Mouse (Mus musculus): Measurements from ENCODE around the gene Fcgrt. TPM values are rescaled to one million over a fixed set of nuclear protein-coding genes. Genes with fewer than 3 reads are reported as not detected.

The Fcgrt gene
- total and polyA plus RNA-seq, 2 experiments from 2014 or later = 51.6 to 59.5 TPM

GRCm38 (mm10) chr7:45067190-45067999, 36.3 kb downstream of the Fcgrt start:
- H3K9ac ChIP-seq (replicated peaks; ENCODE audit: low read depth, low read length) = no peak overlapping the region
- H3K27me3 ChIP-seq (ENCODE audit: control insufficient read depth, insufficient read depth, low read length) = no peaks in the 10 kb centered on the region
- no peak; the same call in 1 of the 2 replicates for ATAC-seq (ENCODE audit: insufficient read depth, low read depth)
- H3K4me2 ChIP-seq (ENCODE audit: low read depth, low read length) = no peak overlapping the region
- 89% methylated on average over 4 of the region's 4 CpGs for WGBS
- DNase-seq (ENCODE audit: low spot score) = no peak
- no peaks in the 10 kb centered on the region for H3K9me3 ChIP-seq (replicated peaks; ENCODE audit: control insufficient read depth, low read length)
- no peak overlapping the region for H3K4me3 ChIP-seq (ENCODE audit: low read depth, low read length)
- no peak overlapping the region for H3K27ac ChIP-seq (ENCODE audit: low read depth)
- no peak for TF ChIP-seq EP300 (IDR thresholded peaks at IDR 0.05; ENCODE audit: low read depth)
- TF ChIP-seq CTCF (IDR thresholded peaks at IDR 0.05; ENCODE audit: low read depth) = no peak
- no peaks in the 10 kb centered on the region for H3K36me3 ChIP-seq (replicated peaks; ENCODE audit: control insufficient read depth, insufficient read depth, low read length)
- no peaks in the 10 kb centered on the region for H3K4me1 ChIP-seq (ENCODE audit: control insufficient read depth, insufficient read depth)

GRCm38 (mm10) chr7:45062239-45062835, 41.3 kb downstream of the Fcgrt start, which contains the start of the genes Nosip and Prrg2:
TSS of gene Nosip (plus strand) at chr7:45062429.
TSS of gene Prrg2 (minus strand) at chr7:45062677.
- WGBS = 0% methylated on average over 31 of the region's 31 CpGs
- Histone ChIP-seq H3K4me2 (ENCODE audit: low read depth, low read length) (peak within 1 kb of the TSS; percentile 76), H3K27ac (ENCODE audit: low read depth) (peak within 1 kb of the TSS; percentile 92), H3K9ac (replicated peaks; ENCODE audit: low read depth, low read length) (peak within 1 kb of the TSS; percentile 53), H3K36me3 (replicated peaks; ENCODE audit: control insufficient read depth, insufficient read depth, low read length) (no peaks in the 10 kb centered on the region), H3K4me3 (ENCODE audit: low read depth, low read length) (peak within 1 kb of the TSS; percentile 70), H3K4me1 (ENCODE audit: control insufficient read depth, insufficient read depth) (peaks cover 7% of the 10 kb centered on the region; the same call in 1 of the 2 replicates), H3K9me3 (replicated peaks; ENCODE audit: control insufficient read depth, low read length) (no peaks in the 10 kb centered on the region), H3K27me3 (ENCODE audit: control insufficient read depth, insufficient read depth, low read length) (no peaks in the 10 kb centered on the region)
- peak; percentile 98 for DNase-seq (ENCODE audit: low spot score)
- peak; percentile 90 for ATAC-seq (ENCODE audit: insufficient read depth, low read depth)
- peak; percentile 89 for TF ChIP-seq EP300 (IDR thresholded peaks at IDR 0.05; ENCODE audit: low read depth)
- peak; percentile 21 for TF ChIP-seq CTCF (IDR thresholded peaks at IDR 0.05; ENCODE audit: low read depth)

GRCm38 (mm10) chr7:45061532-45062075, 42.0 kb downstream of the Fcgrt start:
- H3K9ac ChIP-seq (replicated peaks; ENCODE audit: low read depth, low read length) = peak overlapping the region; percentile 53
- no peaks in the 10 kb centered on the region for H3K27me3 ChIP-seq (ENCODE audit: control insufficient read depth, insufficient read depth, low read length)
- peak overlapping the region; percentile 61 for H3K4me2 ChIP-seq (ENCODE audit: low read depth, low read length)
- DNase-seq (ENCODE audit: low spot score) = peak; percentile 20
- peaks cover 7% of the 10 kb centered on the region; the same call in 1 of the 2 replicates for H3K4me1 ChIP-seq (ENCODE audit: control insufficient read depth, insufficient read depth)
- no peak for ATAC-seq (ENCODE audit: insufficient read depth, low read depth)
- H3K27ac ChIP-seq (ENCODE audit: low read depth) = peak overlapping the region; percentile 92
- TF ChIP-seq CTCF (IDR thresholded peaks at IDR 0.05; ENCODE audit: low read depth) = no peak
- TF ChIP-seq EP300 (IDR thresholded peaks at IDR 0.05; ENCODE audit: low read depth) = no peak
- no peaks in the 10 kb centered on the region for H3K36me3 ChIP-seq (replicated peaks; ENCODE audit: control insufficient read depth, insufficient read depth, low read length)
- H3K4me3 ChIP-seq (ENCODE audit: low read depth, low read length) = peak overlapping the region; percentile 70
- no peaks in the 10 kb centered on the region for H3K9me3 ChIP-seq (replicated peaks; ENCODE audit: control insufficient read depth, low read length)
- WGBS = 17% methylated on average over 11 of the region's 11 CpGs

- H3K27ac ChIP-seq (ENCODE audit: low read depth) = no peak overlapping the region
- H3K9ac ChIP-seq (replicated peaks; ENCODE audit: low read depth, low read length) = no peak overlapping the region
- DNase-seq (ENCODE audit: low spot score) = no peak
- no peak overlapping the region for H3K4me3 ChIP-seq (ENCODE audit: low read depth, low read length)
- no peaks in the 10 kb centered on the region for H3K9me3 ChIP-seq (replicated peaks; ENCODE audit: control insufficient read depth, low read length)
- H3K4me1 ChIP-seq (ENCODE audit: control insufficient read depth, insufficient read depth) = peaks cover 7% of the 10 kb centered on the region; the same call in 1 of the 2 replicates
- H3K27me3 ChIP-seq (ENCODE audit: control insufficient read depth, insufficient read depth, low read length) = no peaks in the 10 kb centered on the region
- H3K4me2 ChIP-seq (ENCODE audit: low read depth, low read length) = no peak overlapping the region
- no peaks in the 10 kb centered on the region for H3K36me3 ChIP-seq (replicated peaks; ENCODE audit: control insufficient read depth, insufficient read depth, low read length)
- no peak for ATAC-seq (ENCODE audit: insufficient read depth, low read depth)
- no peak for TF ChIP-seq CTCF (IDR thresholded peaks at IDR 0.05; ENCODE audit: low read depth)
- TF ChIP-seq EP300 (IDR thresholded peaks at IDR 0.05; ENCODE audit: low read depth) = no peak
- 78% methylated on average over 6 of the region's 6 CpGs for WGBS
Measured at GRCm38 (mm10) chr7:45060632-45061122, 43.0 kb downstream of the Fcgrt start.
